Mouse (Mus musculus) adrenal gland, adult (tissue): ENCODE results near the gene Mettl25.

ENCODE experiments used
- DNase-seq, 2 experiments: peaks; one replicate each; pipeline ENCODE4 v3.0.0; 2022 to 2023; ENCODE audit warnings: low spot score in 1 of 2; ENCODE audit not compliant: inconsistent age in 2 of 2

Gene Mettl25

GRCm38 (mm10) chr10:105840928-105841888 lies at the start of gene Mettl25, which contains the start of gene Ccdc59:
Mettl25 (minus strand) TSS chr10:105841380.
Ccdc59 (plus strand) TSS chr10:105841067.
- DNase-seq, result peak; percentile 98 to 99

- no peak for DNase-seq
These were observed 26.1 kb upstream of the Mettl25 start for GRCm38 (mm10) chr10:105867312-105867711.

DNA sequence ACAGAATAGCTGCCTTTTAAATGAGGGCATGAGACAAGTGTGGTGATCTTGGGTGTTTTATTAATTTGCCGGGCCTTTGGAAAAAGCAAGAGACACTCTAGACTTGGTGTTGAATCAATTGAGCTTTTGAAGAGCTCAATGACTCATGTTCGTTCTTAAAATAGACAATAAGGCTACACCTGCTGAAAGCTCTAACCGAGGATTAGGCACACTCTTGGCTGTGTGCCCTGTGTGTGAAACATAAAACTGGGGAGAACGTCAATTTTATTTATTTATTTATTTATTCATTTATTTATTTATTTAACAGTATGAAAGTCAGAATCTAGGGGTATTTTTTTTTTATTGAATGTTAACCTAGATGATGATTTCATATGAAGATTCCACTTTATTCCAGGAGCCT lies 10.0 kb upstream of the Mettl25 start:
- no peak for DNase-seq

GRCm38 (mm10) chr10:105850286-105850685 lies 9.1 kb upstream of the Mettl25 start:
- no peak for DNase-seq

DNA sequence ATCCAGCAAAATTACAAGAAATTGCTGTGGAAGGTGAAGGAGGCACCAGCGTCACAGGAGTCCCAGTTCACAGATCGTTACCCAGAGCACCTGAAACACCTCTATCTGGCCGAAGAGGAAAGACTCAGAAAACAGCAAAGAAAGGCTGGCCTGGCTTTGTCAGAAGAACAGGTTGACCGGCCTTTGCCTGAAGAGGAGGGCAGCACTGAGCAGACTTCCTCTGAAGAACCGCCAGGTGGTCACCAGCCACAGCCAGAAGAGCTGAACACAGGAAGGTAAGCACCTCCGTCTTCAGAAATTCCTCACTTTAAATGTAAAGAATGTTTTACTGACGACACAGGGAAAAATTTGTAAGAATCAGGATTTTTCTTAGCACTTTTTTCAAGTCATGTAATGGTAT lies 1.4 kb upstream of the Mettl25 start:
- DNase-seq, result no peak

GRCm38 (mm10) chr10:105834627-105835228 lies 6.5 kb downstream of the Mettl25 start:
- peak in 1 of 2 experiments; percentile 63 for DNase-seq

- DNase-seq, result no peak
These were observed 34.7 kb downstream of the Mettl25 start for GRCm38 (mm10) chr10:105806259-105807010.

DNA sequence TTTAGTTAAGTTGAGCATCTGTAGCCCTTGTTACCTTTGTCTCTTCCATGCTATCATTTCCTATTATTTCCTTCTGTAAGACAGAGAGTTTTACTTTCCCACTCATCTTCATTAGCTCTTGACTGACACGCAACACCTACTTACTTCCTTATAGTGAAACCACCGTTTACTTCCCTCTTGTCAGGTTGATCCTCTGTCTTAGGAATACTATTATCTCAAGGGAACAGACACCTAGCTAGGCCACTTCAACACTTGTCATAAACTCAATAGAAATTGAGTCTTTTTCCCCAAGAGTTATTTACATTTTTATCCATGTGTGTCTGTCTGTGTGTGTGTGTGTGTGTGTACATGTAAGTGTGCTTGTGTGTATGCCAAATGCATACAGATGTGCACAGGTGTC lies 37.7 kb downstream of the Mettl25 start:
- no peak for DNase-seq

DNA sequence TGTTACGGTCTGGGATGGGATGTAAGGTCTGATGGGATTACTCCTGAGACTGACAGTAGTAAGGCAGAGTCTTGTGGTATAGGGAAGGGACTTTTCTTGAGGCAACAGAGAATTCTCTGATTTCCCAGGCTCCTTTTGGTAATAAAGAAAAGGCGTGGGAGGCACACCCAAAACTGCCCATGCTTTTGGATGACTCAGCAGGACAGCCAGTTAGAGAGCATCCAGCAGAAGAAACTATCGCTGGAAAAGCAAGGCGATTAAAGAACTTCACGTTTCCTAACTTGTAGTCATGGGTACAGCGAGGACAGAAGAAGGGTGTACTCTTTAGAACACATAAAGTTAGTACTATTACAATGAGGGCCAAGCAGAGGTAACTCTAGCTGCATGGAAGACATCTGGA lies 39.0 kb downstream of the Mettl25 start:
- no peak for DNase-seq

DNA sequence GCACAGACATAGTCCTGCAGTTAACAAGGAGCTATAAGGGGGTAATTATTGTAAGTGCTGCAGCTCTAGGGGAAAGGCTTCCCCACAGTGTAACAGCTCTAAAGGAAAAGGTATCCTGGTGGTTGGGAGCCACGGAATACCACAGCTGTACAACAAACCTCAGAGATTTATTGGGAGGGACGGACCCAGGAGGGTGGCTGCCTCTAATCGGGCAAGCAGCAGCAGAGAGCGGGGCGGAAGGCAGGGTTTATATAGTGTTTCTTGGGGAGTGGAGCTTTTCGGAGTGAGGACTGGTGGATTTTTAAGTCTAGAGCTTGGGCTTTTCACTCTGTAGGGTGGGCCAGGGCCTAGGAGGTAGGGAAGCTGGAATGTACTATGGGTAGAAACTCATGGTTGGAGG lies 40.0 kb downstream of the Mettl25 start:
- no peak for DNase-seq

DNA sequence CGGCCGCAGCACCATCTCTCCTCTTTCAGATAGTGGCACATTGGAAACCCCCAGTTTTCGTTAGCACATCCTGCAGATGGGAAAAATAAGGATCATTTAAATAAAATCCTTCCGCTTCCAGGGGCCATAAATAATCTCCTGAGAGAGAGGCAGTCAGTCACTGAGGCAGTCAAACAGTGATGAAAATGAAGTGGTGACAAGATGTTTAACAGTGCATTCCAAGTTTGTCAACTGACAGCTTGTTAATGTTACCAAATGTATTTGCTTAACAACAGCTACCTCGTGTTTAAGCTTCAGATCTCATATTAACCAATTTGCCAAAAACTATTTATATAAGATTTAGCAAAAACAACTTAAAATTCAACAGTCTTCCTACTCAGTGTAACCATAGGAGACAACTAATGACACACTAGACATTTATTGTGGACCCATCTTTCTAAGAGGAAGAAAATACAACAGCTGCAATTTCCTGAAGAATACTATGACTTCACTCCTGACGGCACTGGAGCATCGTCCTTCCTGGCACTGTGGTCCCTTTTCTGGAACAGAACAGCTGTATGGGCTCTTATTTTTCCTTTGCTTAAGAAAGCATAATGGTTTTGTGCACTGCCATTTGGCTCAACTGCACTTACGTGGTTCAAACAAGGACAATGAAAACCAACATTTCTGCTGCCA lies 43.8 kb downstream of the Mettl25 start:
- no peak for DNase-seq

DNA sequence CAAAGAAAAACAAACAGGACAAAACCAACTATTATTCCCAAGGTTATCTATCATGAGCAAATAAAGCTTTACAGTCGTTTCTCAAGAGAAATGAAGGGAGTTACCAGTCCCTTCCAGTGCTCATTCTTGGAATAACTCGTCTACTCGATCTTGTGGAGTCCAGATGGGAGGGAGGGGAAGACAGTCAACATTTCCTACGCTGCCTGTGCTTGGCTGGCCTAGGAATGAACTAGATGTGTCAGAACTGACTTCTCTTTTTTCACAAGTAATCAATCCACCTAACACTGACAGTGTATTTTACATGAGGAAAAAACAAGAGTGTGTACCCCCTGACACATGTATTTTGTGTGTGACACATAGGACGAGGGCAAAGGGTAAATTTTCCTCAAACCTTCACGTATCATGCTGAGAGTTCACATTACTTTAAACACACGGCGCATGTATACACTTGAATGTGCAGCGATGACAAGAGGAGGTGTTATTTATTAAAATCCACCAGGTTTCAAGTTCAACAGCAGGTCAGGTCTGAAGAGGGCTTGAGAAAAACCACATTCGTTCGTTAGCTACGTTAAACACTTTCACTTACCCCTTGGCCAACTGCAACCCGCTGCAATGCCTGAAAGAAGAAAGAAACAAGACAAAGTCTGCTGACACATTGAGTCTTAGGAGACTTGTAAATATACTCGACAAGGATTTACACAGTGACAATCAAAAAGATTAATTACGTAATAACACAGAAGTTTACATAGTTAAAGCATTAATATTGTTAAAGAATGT lies 47.2 kb downstream of the Mettl25 start:
- no peak for DNase-seq

DNA sequence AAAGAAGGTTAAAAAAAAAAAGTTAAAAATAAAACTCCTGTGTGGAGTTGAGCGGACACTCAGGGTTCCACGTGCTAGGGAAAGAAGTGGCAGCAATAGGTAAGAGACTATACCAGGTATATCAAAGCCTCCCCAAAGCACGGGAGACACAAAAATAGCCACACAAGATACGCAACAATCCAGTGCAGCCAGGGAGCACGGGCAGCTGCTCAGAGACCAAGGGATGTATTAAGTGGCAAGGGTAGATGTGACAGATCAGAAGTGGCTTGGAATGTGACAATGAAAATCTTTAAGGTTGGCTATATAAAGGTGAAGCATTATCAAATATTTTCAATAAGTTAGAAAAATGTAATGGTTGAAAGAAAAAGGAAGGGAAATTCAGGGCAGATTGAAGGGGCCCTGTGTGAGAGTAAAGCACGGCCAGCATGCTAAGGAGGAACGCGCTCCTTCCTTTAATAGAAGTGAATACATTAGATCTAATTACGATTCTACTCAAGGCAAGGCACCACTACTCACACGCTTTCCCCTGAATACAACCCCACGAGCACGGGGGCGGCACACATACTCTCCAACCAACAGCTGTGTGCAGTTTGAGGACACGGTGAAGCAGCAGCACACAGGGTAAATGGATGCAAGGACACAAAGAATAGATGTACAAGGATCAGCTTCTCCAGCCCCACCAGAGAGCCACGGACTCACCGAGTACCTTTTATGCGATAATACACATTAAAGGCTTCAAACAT lies 52.3 kb downstream of the Mettl25 start:
- no peak for DNase-seq

- DNase-seq, result no peak
These were observed 57.4 kb downstream of the Mettl25 start for GRCm38 (mm10) chr10:105783766-105784165.

DNA sequence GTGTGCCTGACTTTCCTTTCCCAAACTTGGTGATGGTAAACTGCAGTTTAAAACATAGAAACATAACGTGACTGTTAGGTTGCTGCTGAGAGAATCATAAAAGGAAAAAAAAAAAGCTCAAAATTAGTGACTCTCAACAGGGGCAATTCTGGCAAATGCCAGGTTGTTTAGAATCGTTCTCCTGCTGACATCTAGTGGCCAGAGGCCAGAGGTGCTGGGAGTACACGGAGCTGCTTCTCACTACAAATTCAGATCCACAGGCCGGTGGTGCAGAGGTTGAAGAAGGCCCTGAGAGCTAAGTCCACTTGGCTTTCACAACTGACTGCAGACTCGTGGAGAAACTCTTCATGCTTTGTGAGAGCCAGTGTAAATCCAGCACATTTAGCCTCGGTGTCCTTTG lies 66.8 kb downstream of the Mettl25 start:
- peak; percentile 32 to 81 for DNase-seq

GRCm38 (mm10) chr10:105772821-105773302 lies 68.3 kb downstream of the Mettl25 start:
- no peak for DNase-seq

- DNase-seq, result no peak
These were observed 77.2 kb downstream of the Mettl25 start for GRCm38 (mm10) chr10:105763959-105764358.

DNA sequence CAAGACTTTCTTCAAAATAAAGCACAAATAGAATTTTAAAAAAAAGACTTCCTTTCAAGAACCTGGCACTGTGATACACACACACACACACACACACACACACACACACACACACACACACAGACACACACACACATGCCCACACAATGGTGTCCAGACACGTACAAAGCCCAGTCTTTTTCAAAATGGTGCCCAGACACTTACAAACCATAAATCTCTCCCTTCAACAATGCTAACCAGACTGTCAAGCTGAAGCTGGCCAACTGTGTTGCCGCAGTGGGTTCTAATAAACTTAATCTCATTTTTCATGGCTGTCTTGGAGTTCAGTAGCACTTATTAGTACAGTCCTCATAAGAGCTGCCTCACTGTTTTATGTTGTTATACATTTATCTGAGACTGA lies 80.7 kb downstream of the Mettl25 start:
- no peak for DNase-seq

- DNase-seq, result no peak
These were observed 81.1 kb downstream of the Mettl25 start for GRCm38 (mm10) chr10:105760046-105760445.
